Mouse (Mus musculus): ENCODE results near the gene Erbb4. TPM values are rescaled to one million over a fixed set of nuclear protein-coding genes. Genes with fewer than 3 reads are reported as not detected.

The Erbb4 gene
- polyA plus RNA-seq, 1 experiment from 2014 or later: 6.7 TPM

- Histone ChIP-seq H3K27ac (ENCODE audit: low read depth, low read length) (no peak overlapping the region), H3K4me1 (ENCODE audit: control insufficient read depth, insufficient read depth, low read length) (no peaks in the 10 kb centered on the region), H3K36me3 (ENCODE audit: control insufficient read depth, insufficient read depth, low read length) (no peaks in the 10 kb centered on the region), H3K4me3 (ENCODE audit: low read length) (no peak overlapping the region), H3K9ac (ENCODE audit: low read depth, low read length) (no peak overlapping the region), H3K9me3 (ENCODE audit: control insufficient read depth, low read length) (no peaks in the 10 kb centered on the region), H3K4me2 (replicated peaks; ENCODE audit: low read depth, low read length) (no peak overlapping the region), H3K27me3 (ENCODE audit: control insufficient read depth, insufficient read depth, low read length) (no peaks in the 10 kb centered on the region)
- WGBS: 77% methylated on average over 3 of the region's 3 CpGs
- no peak for ATAC-seq (ENCODE audit: low FRiP score, low TSS enrichment)
These were observed 273.2 kb downstream of the Erbb4 start for GRCm38 (mm10) chr1:68834686-68835085.

DNA sequence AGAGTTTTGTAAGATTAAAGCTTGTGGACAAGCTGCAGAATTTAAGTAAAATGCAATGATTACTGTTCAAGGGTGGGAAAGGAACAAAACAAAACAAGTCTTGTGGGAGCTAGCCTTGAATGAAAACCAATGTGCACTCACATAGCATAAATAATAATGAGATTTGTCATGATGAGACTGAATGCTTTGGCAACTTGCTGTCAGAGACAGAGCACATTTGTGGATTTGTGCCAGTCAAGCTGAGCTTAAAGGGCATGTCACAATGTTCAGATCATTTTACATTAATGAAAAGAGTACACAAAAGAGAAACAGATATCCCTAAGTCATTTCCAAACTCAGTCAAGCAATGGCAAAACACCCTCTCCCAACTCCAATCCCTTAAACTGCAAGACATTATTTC is 275.8 kb downstream of the Erbb4 start:
- no peak overlapping the region for H3K4me2 ChIP-seq (replicated peaks; ENCODE audit: low read depth, low read length)
- H3K4me1 ChIP-seq (ENCODE audit: control insufficient read depth, insufficient read depth, low read length): no peaks in the 10 kb centered on the region
- no peak overlapping the region for H3K27ac ChIP-seq (ENCODE audit: low read depth, low read length)
- H3K36me3 ChIP-seq (ENCODE audit: control insufficient read depth, insufficient read depth, low read length): no peaks in the 10 kb centered on the region
- H3K27me3 ChIP-seq (ENCODE audit: control insufficient read depth, insufficient read depth, low read length): no peaks in the 10 kb centered on the region
- no peak overlapping the region for H3K9ac ChIP-seq (ENCODE audit: low read depth, low read length)
- no peak for ATAC-seq (ENCODE audit: low FRiP score, low TSS enrichment)
- H3K9me3 ChIP-seq (ENCODE audit: control insufficient read depth, low read length): no peaks in the 10 kb centered on the region
- H3K4me3 ChIP-seq (ENCODE audit: low read length): no peak overlapping the region

GRCm38 (mm10) chr1:68831575-68831974 is 276.3 kb downstream of the Erbb4 start:
- H3K27me3 ChIP-seq (ENCODE audit: control insufficient read depth, insufficient read depth, low read length): no peaks in the 10 kb centered on the region
- WGBS: 86% methylated on average over 1 of the region's 1 CpGs
- H3K4me2 ChIP-seq (replicated peaks; ENCODE audit: low read depth, low read length): no peak overlapping the region
- ATAC-seq (ENCODE audit: low FRiP score, low TSS enrichment): no peak
- no peak overlapping the region for H3K27ac ChIP-seq (ENCODE audit: low read depth, low read length)
- H3K36me3 ChIP-seq (ENCODE audit: control insufficient read depth, insufficient read depth, low read length): no peaks in the 10 kb centered on the region
- H3K9ac ChIP-seq (ENCODE audit: low read depth, low read length): no peak overlapping the region
- H3K9me3 ChIP-seq (ENCODE audit: control insufficient read depth, low read length): no peaks in the 10 kb centered on the region
- no peak overlapping the region for H3K4me3 ChIP-seq (ENCODE audit: low read length)
- H3K4me1 ChIP-seq (ENCODE audit: control insufficient read depth, insufficient read depth, low read length): no peaks in the 10 kb centered on the region

GRCm38 (mm10) chr1:68830501-68831239 is 277.2 kb downstream of the Erbb4 start:
- H3K4me1 ChIP-seq (ENCODE audit: control insufficient read depth, insufficient read depth, low read length): no peaks in the 10 kb centered on the region
- no peak for ATAC-seq (ENCODE audit: low FRiP score, low TSS enrichment)
- no peak overlapping the region for H3K27ac ChIP-seq (ENCODE audit: low read depth, low read length)
- H3K36me3 ChIP-seq (ENCODE audit: control insufficient read depth, insufficient read depth, low read length): no peaks in the 10 kb centered on the region
- 80% methylated on average over 2 of the region's 2 CpGs for WGBS
- no peak overlapping the region for H3K4me3 ChIP-seq (ENCODE audit: low read length)
- H3K9ac ChIP-seq (ENCODE audit: low read depth, low read length): no peak overlapping the region
- H3K9me3 ChIP-seq (ENCODE audit: control insufficient read depth, low read length): no peaks in the 10 kb centered on the region
- H3K27me3 ChIP-seq (ENCODE audit: control insufficient read depth, insufficient read depth, low read length): no peaks in the 10 kb centered on the region
- H3K4me2 ChIP-seq (replicated peaks; ENCODE audit: low read depth, low read length): no peak overlapping the region

- peak; percentile 80; the same call in 1 of the 2 replicates for ATAC-seq (ENCODE audit: low FRiP score, low TSS enrichment)
- Histone ChIP-seq H3K9me3 (ENCODE audit: control insufficient read depth, low read length) (no peaks in the 10 kb centered on the region), H3K4me1 (ENCODE audit: control insufficient read depth, insufficient read depth, low read length) (no peaks in the 10 kb centered on the region), H3K27ac (ENCODE audit: low read depth, low read length) (no peak overlapping the region), H3K27me3 (ENCODE audit: control insufficient read depth, insufficient read depth, low read length) (no peaks in the 10 kb centered on the region), H3K36me3 (ENCODE audit: control insufficient read depth, insufficient read depth, low read length) (no peaks in the 10 kb centered on the region), H3K4me3 (ENCODE audit: low read length) (no peak overlapping the region), H3K9ac (ENCODE audit: low read depth, low read length) (no peak overlapping the region), H3K4me2 (replicated peaks; ENCODE audit: low read depth, low read length) (no peak overlapping the region)
- 51% methylated on average over 2 of the region's 2 CpGs for WGBS
These were observed 284.7 kb downstream of the Erbb4 start for GRCm38 (mm10) chr1:68823116-68823644.

GRCm38 (mm10) chr1:68806711-68807110 is 301.1 kb downstream of the Erbb4 start:
- Histone ChIP-seq H3K27ac (ENCODE audit: low read depth, low read length) (no peak overlapping the region), H3K9ac (ENCODE audit: low read depth, low read length) (no peak overlapping the region), H3K27me3 (ENCODE audit: control insufficient read depth, insufficient read depth, low read length) (no peaks in the 10 kb centered on the region), H3K36me3 (ENCODE audit: control insufficient read depth, insufficient read depth, low read length) (no peaks in the 10 kb centered on the region), H3K4me2 (replicated peaks; ENCODE audit: low read depth, low read length) (no peak overlapping the region), H3K4me3 (ENCODE audit: low read length) (no peak overlapping the region), H3K4me1 (ENCODE audit: control insufficient read depth, insufficient read depth, low read length) (no peaks in the 10 kb centered on the region), H3K9me3 (ENCODE audit: control insufficient read depth, low read length) (no peaks in the 10 kb centered on the region)
- WGBS: 45% methylated on average over 2 of the region's 2 CpGs
- ATAC-seq (ENCODE audit: low FRiP score, low TSS enrichment): no peak

GRCm38 (mm10) chr1:68787409-68788015 is 320.3 kb downstream of the Erbb4 start:
- ATAC-seq (ENCODE audit: low FRiP score, low TSS enrichment): peak; percentile 96
- Histone ChIP-seq H3K4me3 (ENCODE audit: low read length) (no peak overlapping the region), H3K27me3 (ENCODE audit: control insufficient read depth, insufficient read depth, low read length) (no peaks in the 10 kb centered on the region), H3K36me3 (ENCODE audit: control insufficient read depth, insufficient read depth, low read length) (no peaks in the 10 kb centered on the region), H3K27ac (ENCODE audit: low read depth, low read length) (no peak overlapping the region), H3K4me2 (replicated peaks; ENCODE audit: low read depth, low read length) (no peak overlapping the region), H3K9me3 (ENCODE audit: control insufficient read depth, low read length) (no peaks in the 10 kb centered on the region), H3K4me1 (ENCODE audit: control insufficient read depth, insufficient read depth, low read length) (no peaks in the 10 kb centered on the region), H3K9ac (ENCODE audit: low read depth, low read length) (no peak overlapping the region)
- WGBS: 9% methylated on average over 4 of the region's 4 CpGs

DNA sequence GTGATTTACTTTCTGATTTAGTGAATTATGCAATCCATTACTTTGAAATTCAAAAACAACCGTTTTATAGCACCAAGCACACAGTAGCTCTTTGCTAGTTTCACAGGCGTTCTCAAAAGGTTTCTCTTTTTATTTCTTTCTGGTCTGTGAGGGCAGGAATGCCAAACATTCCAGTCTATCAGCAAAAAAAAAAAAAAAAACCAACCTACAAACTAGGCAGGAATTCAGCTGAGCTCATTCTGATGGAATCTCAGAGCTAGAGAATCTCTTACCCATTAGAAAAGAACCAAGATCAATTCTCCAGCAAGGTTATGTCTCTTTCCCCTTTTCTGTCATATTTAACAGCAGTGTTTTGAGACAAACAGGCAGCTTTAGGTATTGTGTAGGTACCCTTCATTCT is 327.2 kb downstream of the Erbb4 start:
- Histone ChIP-seq H3K4me2 (replicated peaks; ENCODE audit: low read depth, low read length) (no peak overlapping the region), H3K36me3 (ENCODE audit: control insufficient read depth, insufficient read depth, low read length) (no peaks in the 10 kb centered on the region), H3K4me3 (ENCODE audit: low read length) (no peak overlapping the region), H3K27ac (ENCODE audit: low read depth, low read length) (no peak overlapping the region), H3K27me3 (ENCODE audit: control insufficient read depth, insufficient read depth, low read length) (no peaks in the 10 kb centered on the region), H3K9me3 (ENCODE audit: control insufficient read depth, low read length) (no peaks in the 10 kb centered on the region), H3K4me1 (ENCODE audit: control insufficient read depth, insufficient read depth, low read length) (no peaks in the 10 kb centered on the region), H3K9ac (ENCODE audit: low read depth, low read length) (no peak overlapping the region)
- no peak for ATAC-seq (ENCODE audit: low FRiP score, low TSS enrichment)
- WGBS: 18% methylated on average over 2 of the region's 2 CpGs

GRCm38 (mm10) chr1:68780032-68780431 is 327.8 kb downstream of the Erbb4 start:
- Histone ChIP-seq H3K4me1 (ENCODE audit: control insufficient read depth, insufficient read depth, low read length) (no peaks in the 10 kb centered on the region), H3K27me3 (ENCODE audit: control insufficient read depth, insufficient read depth, low read length) (no peaks in the 10 kb centered on the region), H3K4me2 (replicated peaks; ENCODE audit: low read depth, low read length) (no peak overlapping the region), H3K27ac (ENCODE audit: low read depth, low read length) (no peak overlapping the region), H3K4me3 (ENCODE audit: low read length) (no peak overlapping the region), H3K9me3 (ENCODE audit: control insufficient read depth, low read length) (no peaks in the 10 kb centered on the region), H3K36me3 (ENCODE audit: control insufficient read depth, insufficient read depth, low read length) (no peaks in the 10 kb centered on the region), H3K9ac (ENCODE audit: low read depth, low read length) (no peak overlapping the region)
- 83% methylated on average over 1 of the region's 1 CpGs for WGBS
- ATAC-seq (ENCODE audit: low FRiP score, low TSS enrichment): no peak

All from kidney, embryonic 14.5 days (tissue).